Mouse (Mus musculus): ENCODE measurements at regions not wholly inside any gene's neighbourhood (a gene's known extent, or its start where the extent isn't known, plus 50 kb on each side); places are given as distances from the start of the nearest gene placed in this dataset.

- no peak for TF ChIP-seq POLR2A (IDR thresholded peaks at IDR 0.05; ENCODE audit: low read depth, low read length)
- TF ChIP-seq CTCF (IDR thresholded peaks at IDR 0.05; ENCODE audit: extremely low read depth, insufficient read depth, insufficient read length, insufficient replicate concordance): no peak
Measured at GRCm38 (mm10) chr14:64588561-64588960, 484.5 kb downstream of the Prss52 start.

Measured in spleen, adult 2 months (tissue).